Mouse (Mus musculus) lung, adult 18-20 months (tissue): ENCODE results near the gene Lrrc4.

Experiments
- DNase-seq, 2 experiments: peaks; one replicate each; pipeline ENCODE4 v3.0.0; 2022; ENCODE audit warnings: mixed read lengths in 2 of 2

Gene Lrrc4

DNA sequence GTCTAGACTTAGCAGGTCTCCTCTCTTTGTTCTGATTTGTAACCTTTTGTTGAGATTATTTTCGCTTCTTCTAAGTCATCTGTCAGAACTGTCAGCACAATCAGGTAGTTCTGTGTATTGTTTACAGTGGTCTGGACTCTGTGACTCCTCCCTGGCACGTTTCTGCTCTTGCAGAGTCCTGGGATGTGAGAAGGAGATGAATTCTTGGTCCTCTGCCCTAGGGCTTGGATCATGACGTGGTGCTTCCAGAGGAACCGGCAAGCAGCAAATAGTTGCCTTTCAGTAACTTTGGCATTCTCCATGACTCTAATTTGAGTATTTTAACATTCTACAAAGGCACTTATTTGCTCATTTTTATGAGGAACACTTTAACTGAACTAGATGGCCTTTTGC is 113.7 kb downstream of the Lrrc4 start:
- no peak for DNase-seq

DNA sequence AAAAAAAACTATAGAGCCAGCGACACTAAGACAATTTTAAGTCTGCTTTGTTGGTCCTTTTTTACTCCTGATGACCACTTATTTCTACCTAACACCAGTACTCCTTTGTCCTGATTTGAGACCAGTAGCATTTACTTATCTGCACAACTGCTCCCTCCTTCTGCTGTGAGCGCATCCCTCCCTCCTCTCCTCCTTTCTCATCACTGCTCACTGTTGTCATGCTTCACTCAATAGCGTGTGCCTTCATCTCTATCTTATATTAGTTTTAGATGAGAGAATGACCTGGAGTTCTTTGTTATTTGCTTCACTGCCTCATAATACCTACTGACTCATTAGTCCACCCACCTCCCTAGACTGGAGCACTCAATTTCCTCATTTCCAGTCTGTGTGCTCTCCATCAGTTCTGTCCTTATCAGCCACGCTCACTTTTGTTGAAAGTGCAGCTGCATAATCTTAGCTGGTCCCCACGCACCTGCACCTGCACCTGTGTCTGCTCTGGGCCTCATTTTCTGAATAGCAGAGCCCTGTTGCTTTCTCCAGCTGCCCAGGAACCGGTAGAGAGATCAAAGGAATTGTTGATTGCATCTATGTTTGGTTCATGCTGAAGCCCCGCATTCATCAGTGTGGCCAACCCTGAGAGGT is 114.2 kb downstream of the Lrrc4 start:
- no peak for DNase-seq

DNA sequence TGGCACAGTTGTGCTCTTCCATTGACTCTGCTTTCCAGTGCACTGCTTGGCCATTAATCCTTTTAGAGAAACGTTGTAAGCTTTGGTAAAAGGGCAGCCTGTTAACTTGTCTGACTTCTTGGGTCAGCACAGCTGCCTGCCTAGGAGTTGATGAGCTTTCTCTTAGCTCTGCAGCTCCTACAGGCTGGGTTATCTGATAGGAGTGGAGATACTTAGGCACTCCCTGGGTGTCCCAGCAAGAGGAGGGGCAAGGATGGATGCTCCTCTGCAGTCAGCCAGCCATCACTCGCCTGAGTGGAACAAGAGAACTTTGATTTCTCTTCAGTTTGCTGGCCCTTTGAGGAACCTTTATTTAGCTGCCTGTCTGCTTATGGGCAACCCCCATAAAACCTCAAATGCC is 121.5 kb downstream of the Lrrc4 start:
- no peak for DNase-seq

DNA sequence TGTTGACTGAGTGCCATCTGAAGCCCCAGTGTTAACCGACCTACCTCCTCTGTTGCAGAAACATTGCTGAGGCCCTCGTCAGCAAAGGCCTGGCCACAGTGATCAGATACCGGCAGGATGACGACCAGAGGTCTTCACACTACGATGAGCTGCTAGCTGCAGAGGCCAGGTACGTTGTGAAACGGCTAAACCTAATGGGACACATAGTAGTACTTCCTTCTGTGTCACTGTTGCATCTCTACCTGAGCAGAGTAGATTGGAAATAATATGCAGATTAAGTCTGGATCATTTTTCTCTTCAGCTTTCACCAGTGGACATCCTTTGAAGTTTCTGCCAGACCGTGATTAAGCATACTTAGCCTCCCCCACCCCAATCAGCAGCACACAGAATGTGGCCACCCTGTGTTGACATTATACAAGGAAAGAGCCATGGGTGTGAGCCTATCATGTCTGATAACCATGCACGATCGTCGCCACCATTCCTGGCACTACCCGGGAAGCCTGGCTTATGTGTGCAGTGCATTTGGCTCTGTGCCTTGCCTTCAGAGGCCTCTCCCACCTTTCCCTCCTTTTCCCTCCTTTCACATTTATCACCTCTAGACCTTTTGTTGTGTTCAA is 124.5 kb downstream of the Lrrc4 start:
- no peak for DNase-seq

DNA sequence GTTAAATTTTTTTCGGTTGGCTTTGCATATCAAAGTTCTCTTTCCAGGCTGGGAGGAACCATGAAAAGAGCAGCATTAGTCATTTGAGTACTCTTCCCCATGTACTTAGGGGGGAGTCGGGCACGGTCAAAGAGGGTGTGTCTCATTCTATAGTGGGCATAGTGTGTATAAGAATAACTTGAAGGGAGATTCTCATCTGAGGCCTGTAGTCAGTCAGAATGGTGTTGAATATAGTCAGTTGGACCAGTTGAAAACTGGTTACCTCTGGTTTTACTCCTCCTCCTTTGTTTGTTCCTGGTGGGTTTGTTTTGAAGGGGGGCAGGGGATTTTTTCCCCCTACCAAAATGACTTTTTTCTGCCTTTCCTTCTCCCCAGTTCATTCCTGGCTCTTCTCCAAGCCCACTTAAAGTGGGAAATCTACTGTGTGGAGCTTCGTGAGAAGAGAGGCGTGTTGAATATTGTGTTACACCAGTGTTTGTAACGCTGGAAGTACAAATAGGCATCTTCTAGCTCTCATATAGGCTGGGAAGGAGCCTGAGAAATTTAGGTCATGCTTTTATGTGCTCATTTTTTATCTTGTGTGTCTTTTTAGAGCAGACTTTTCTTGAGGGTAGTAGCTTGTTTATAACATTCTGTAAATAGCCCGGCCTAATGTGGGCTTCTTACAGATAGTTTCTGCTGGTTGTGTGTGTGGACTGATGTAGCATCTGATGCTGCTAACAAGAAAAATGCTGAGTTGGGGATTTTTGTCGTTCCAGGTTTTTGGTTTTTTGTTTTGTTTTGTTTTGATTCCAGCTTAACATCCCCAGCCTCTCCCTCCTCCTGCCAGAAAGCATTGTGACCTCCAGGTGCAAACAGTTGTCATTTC is 125.2 kb downstream of the Lrrc4 start:
- DNase-seq: no peak

DNA sequence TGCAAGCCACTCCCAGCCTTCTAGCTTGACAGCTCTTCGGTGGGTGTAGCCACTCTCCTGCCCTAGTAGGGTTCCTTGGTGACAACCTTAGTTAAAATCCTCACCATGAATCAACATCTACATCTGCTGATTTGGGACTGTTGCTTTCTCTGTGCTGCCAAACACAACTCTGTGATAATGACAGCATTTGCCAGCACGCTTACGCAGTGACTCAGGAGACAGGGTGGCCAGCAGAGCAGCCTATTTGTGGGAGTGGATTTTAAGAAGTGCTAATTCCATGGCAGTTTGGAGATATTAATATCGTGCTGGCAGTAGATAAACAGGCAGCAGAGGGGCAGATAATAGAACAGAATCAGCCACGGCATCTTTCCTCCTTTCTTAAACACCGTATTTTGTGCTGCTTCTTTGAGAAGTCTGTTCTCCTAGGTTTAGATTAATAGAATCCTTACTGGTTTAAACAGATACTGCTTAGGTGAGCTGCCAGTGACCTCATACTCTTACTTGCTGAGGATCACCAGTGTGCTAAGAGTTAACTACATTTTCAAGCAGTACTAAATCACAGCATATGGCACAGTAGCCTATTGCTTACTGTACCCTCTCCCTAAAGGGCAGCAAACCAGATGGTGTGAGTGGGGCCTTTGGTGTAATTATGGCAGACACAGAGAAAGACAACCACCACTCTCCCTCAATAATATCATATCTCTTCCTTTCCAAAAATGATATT is 126.0 kb downstream of the Lrrc4 start:
- DNase-seq: no peak

DNA sequence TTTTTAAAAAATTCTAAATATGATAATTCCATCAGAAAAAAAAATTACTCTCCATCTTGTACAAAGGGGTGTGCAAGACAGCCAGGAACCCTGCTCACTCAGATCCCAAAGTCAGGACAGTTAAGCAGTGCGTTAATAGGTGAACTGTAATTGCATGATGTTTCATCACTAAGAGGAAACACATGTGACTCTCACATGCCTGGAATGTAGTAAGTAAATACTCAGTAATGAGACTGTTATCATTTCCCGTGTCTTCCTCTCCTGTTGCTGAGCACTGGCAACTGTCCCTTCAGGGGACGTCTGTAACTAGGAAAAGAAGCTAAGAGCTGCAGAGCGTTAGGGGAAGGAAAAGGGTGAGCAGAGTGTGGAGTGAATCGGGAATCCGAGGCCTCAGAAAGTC is 126.9 kb downstream of the Lrrc4 start:
- no peak for DNase-seq

DNA sequence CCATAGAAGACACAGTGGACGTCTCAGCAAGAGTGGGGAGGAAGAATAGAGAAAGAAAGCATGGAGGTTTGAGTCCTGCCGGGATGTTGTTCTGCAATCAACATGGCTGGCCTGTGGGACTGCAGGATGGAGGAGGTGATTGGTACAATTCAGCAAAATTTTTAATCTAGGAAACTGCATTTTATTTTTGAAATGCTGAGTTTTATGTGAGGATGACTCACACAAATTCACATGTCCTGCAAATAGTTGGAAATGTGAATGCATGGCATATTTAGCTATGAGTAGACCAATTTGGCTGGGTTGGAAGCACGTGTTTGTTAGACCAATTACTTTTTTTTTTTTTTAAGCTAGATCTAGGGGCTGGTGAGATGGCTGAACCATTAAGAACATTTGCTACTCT is 134.3 kb downstream of the Lrrc4 start:
- DNase-seq: no peak

DNA sequence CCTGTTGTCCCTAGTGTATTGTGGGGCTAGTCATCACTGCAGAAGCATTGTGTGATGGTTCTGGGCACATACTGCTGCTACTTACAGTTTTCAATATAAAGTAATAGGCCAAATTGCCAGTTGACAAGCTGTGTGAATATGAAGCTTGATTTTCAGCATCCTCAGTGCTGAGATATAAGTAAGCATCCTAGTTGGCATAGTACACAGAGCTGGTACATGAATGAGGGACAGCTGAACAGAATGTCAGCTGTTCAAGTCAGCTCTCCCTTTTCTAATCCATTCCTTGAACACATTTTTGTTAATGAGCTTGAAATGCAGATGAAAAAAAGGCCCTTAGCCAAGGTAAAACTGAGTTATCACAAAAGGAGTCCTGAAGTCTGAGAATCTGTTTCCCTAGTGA is 138.9 kb downstream of the Lrrc4 start:
- no peak for DNase-seq

DNA sequence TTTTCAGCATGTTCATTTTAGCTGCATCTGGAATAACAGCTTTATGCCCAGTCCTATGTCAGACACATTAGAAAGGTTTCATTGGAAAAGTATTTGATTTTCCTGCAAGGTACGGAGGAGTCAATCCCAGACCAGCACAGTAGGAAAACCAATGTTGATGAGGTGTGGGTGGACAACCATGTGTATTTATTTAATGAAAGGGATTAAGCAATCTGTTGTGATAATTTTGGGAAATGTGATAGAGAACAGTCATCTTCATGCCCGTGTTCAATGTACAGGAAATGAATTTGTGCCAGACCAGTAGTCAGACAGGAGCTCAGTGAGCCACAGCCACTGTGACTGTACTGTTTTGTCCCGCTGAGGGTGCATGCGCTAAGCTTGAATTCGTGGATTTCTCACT is 143.8 kb downstream of the Lrrc4 start:
- no peak for DNase-seq

DNA sequence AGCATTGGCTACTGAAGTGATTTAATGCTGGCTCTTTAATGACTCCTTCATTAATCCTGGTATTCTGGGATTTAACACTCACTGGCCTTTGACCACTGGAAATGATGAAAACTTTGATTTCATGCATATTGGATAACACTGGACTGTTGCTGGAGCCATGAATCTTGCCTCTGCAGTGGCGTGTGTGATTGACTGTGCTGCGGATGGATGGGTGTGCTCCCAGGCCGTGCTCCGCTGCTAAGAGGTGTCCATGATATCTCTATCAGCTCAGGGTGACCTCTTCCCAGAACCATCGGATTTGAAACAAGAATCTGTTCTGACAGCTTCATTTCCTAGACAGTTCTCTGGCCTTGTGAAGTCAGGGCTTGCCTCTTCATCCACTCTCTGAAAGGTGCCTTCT is 145.8 kb downstream of the Lrrc4 start:
- DNase-seq: no peak

DNA sequence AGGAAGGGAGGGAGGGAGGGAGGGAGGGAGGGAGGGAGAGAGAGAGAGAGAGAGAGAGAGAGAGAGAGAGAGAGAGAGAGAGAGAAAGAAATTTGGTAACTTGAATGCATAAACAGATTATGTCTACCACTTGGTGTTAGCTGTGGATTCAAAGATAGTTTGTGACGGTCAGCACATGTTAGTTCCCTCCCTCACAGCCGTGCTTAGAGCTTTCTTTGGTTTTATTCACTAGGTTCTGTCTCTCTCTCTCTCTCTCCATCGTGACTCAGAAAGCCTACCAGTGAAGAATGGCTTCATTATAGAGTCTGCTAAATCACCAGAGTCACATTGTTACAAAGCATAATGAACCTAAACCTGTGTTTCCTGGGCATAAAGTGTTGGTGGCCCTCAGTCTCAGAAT is 146.5 kb downstream of the Lrrc4 start:
- DNase-seq: no peak

DNA sequence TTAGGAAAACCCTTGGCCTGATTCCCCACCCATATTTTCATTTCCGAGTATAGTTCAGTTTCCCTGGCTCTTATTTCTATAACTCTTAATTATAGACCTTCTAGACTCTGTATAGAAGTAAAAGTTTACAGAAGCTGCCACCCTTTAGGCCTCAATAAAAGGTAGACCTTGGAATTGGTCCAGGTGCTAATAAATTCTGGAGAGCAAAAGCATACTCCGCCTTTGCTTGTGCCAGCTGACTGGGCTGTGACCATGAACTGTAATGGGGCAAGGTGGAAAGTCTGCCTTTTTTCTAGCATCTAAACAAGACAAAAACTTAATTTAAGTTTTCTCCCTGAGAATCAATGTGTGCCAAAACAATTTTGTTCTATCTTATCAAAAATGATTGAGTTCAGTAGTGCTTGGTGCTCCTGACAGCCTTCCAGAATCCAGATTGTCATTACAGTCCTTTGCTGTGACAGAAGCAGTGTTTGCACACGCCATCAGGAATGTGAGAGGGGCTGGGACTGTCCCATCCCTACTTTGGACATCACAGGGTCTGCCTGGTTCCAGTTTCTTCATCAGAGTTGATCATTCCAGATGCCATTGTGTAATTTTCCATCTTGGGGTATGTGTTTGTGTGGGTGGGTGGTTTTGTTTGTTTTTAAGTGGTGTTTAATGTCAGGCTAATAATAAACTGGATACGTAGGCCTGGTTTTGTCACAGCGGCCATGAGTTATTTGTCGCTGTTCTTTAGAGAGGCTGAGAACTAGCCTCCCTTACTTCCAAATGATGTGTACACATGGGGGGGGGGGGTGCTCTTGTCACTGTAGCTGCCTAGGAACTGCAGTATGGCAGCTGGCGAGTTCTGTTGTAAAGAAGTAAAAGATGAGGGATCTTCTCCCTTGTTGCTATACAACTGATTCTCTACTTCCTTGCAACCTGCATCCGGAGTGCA is 149.8 kb downstream of the Lrrc4 start:
- DNase-seq: peak in 1 of 2 experiments; percentile 31

DNA sequence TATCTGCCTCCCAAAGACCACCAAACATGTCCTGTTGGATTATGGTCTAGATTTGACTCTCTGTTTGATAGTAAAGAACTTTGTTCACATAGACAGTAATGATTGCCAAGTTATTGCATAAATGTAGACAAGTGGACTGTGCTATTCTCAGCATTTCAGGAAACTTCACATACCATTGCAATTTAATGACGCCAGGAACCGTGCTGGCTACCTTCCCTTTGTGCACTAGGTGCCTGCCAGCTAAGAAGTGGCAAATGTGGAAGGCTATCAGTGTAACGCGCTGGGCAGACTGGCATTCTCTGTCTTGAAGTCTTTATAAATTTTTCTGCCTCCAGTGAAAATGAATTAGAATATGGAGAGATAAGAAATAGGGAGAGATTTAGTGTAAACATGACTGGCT is 151.0 kb downstream of the Lrrc4 start:
- DNase-seq: peak; percentile 47 to 53

DNA sequence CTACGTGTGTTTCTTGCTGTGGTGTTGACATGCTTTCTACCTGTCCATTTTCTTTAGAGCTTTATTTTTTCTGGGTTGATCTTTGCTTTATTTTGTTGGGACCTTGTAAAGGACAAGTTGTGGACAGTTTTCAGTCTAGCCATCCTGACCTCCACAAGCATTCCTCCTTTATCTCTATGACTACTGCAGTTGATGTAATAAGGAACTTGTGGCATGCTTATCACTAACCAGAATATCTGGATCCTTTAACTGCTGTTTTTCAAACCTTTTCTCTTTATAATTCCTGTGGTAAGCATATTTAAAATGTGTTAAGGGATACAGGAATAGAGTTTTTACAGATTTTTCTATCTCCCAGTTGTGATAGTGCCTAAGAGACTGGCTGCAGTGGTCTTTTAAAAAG is 152.7 kb downstream of the Lrrc4 start:
- DNase-seq: no peak

DNA sequence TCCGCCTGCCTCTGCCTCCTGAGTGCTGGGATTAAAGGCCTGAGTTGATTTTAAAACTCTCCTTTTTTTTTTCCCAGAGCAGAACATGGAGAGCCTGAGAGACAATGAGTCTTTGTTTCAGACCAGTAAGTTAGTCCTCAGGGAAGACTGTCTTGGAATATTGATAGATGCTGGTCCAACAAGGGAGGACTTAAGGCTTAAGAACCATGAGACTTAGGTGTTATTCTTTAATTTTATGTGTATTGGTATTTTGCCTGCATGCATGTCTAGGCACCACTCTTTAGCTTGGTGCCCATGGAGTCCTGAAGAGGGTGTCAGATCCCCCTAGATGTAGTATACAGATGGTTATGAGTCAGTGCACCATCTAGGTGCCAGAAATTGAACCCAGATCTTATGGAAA is 156.9 kb downstream of the Lrrc4 start:
- no peak for DNase-seq

DNA sequence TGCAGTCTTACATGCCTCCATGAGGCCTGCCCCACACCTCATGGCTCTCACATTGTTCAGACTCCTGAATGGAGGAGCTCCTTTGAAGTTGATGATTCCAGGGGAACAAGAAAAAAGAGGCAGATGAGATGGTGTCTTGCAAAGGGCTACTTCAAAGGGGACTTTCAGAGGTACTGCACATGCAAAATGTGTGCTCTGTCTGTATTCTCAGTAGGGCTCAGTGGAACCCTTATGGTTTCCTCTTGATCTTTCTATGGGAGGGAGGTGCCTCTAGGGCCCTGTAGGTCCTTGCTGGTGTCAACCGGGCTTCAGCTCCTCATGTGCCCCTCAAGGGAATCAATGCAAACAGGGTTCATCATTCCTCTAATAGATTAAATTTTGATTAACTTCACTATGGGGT is 159.2 kb downstream of the Lrrc4 start:
- no peak for DNase-seq

DNA sequence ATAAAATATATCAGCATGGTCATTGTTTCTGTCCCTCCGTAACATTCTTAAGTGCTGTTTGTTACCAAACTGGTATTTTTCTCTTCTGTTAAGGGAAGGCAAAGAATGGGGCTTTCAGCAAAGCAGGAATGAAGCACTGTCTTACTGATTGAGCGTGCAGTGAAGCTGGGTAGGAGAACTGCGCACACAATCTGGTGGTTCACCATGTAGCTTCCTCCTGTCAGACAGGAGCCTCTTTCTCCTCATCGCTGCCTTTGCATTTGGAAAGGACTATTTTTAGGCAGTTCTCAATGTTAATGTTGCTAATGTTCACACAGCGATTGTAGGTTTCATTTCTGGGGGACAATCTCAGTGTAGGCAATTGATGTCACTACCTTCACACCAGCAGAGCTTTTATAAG is 162.3 kb downstream of the Lrrc4 start:
- no peak for DNase-seq

DNA sequence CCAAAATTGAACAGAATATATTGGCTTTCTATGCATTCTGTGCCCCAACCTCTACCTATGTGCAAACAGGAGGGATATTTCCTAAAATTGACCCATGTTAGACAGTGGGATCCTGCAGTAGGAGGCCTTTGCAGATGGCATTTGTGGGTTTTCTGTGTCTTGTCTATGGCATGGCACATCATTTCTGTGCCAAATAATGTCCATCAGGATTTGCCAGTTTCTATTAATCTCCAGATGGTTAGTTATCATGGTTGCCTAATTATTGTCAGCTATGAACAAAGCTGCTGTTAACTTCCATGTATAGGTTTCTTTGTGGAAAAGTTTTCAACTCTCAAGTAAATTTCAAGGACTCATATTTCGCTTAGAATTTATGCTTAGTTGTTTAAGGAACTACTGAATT is 164.0 kb downstream of the Lrrc4 start:
- DNase-seq: no peak

DNA sequence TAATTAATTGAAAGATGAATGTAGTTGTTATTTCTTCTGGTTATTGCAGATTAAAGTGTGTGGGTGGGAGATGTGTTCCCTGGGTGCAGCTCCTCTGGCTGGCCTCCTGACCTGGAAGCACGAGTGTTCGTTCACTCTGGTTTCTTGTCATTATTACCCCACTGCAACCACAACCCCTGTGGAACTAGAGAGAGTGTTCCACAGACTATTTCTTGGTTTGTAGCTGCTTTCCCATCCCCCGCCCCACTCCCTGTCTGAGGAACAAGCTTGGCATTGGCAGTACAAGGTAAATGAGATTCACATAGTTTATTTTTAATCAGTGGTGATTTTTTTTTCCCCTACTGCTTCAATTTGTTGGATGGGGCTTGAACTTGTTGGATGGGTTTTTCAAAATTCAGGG is 166.8 kb downstream of the Lrrc4 start:
- DNase-seq: no peak

DNA sequence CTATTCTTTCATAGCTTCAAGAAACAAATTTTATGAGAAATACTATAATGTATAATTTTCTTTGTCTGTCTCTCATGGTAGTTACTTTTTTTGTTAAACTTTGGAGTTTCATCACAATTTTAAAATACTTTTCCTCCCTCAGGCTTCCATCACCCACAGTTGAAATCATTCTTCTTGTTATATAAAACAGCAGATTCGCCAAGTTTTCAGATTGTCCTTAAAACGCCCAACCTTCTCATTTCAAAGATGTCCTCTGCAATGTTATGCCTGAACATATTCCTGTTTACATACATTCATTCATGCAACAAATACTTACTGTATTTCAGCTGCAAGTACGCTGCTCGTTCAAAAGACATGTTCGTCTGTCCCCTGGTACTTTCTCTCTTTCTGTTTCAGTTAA is 167.9 kb downstream of the Lrrc4 start:
- no peak for DNase-seq

DNA sequence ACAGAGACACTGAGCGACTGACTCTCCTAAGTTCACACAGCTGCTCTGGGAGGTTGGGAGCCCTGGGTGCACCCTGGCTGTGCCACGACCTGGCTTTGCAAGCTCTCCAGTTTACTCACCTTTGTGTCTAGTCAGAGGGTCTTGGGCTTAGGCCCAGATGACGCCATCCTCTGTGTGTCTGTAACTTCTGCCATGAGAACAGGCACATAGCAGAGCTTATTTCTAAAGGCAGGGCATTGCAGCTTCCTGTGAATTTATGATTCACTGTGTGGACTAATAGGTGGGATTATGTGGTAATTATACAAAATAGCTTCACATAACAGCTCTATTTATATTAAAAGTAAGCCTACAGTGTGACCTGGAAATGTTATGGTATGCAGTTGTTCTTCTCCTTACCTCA is 168.5 kb downstream of the Lrrc4 start:
- no peak for DNase-seq
